Mouse (Mus musculus): ENCODE measurements around the gene Ndufa1.
"Not testable (repeated sequence)": the region's sequence is repeated elsewhere in the genome, so short reads cannot be mapped to it uniquely, and the experiment has no call there.

The Ndufa1 gene

DNA sequence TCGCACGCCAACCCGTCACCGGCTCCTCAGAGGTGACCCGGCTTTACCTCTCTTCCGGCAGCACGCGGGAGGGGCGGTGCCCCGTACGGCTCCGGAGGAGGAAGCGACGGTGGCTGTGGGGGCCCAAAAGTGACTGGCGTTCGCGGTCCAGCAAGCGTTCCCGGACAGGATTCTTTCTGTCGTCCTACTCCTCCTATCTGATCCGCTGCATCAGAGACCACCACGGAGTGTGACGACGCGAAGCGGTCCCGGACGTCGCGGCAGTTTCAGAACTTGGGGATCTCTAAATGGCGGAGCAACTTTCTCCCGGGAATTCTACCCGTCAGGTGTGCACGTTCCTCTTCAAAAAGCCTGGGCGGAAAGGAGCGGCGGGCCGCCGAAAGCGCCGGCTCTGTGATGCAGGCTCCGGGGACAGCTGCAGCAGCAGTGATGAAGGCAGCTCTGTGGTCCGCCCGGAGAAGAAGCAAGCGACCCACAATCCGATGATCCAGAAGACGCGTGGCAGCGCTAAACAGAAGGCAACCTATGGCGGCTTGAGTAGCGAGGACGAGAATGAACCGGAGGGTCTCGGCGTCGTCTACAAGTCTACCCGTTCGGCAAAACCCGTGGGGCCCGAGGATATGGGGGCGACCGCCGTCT, at the start of gene Ndufa1, which contains the start of gene Rnf113a1:
Gene Ndufa1, minus strand, starts transcription at position 59 of the 639 bp plus-strand sequence.
Gene Rnf113a1, plus strand, starts transcription at position 141 of the 639 bp plus-strand sequence.
- peak; percentile 90 for DNase-seq

DNA sequence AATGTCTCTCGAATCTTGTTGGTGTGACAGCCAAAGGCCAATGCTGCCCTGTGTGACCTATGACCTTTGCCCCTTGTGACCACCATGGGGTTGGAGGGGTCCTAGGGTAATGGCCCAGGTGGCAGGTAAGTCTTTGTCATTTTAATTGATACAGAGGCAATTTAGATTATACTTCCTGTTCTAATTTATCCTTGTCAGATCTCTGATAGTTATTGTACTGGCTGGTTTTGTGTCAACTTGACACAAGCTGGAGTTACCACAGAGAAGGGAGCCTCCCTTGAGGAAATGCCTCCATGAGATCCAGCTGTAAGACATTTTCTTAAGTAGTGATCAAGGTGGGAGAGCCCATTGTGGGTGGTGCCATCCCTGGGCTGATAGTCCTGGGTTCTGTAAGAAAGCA, 31.2 kb upstream of the Ndufa1 start, which contains the start of gene Rhox1:
Gene Rhox1, minus strand, starts transcription at position 101 of the 400 bp plus-strand sequence.
- not testable (repeated sequence) for DNase-seq

DNA sequence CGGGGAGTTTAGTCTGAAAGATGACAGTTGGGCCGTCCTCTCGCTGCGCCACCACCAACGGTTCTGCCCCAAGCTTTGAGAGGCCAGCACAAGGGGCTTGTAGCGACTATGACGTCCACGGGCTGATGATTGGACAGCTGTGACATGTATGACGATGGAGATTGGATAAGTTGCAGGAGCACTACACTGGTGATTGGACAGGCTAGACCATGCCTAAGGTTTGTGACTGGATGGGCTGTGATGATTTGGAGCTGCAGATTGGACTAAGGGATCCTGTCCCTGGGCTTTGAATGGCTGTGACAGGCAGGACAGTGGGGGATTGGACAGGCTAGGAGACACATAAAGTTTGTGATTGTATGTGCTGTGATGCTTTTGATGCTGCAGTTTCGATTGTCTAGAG, 20.0 kb upstream of the Ndufa1 start, which contains the start of gene Gm9:
Gene Gm9, minus strand, starts transcription at position 101 of the 400 bp plus-strand sequence.
- no peak for DNase-seq

DNA sequence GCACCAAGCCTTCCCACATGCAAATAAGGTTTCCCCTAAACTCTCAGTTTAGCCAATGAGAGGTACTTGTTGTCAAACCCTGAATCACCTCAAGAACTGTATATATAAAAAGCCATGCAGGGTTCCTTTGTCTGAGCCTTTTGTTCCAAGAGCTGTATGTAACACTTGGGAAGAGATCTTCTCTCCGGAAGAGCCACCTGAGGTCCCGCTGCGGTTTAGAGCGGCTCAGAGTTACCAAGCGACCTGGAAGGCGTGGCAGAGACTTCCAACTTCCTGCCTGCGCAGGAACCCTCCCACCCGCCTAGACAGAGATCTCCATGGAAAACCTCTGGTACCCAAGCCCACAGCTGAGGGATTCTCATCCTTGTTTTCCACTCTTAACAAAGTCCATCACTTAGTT, 7.7 kb upstream of the Ndufa1 start:
- DNase-seq, result no peak

DNA sequence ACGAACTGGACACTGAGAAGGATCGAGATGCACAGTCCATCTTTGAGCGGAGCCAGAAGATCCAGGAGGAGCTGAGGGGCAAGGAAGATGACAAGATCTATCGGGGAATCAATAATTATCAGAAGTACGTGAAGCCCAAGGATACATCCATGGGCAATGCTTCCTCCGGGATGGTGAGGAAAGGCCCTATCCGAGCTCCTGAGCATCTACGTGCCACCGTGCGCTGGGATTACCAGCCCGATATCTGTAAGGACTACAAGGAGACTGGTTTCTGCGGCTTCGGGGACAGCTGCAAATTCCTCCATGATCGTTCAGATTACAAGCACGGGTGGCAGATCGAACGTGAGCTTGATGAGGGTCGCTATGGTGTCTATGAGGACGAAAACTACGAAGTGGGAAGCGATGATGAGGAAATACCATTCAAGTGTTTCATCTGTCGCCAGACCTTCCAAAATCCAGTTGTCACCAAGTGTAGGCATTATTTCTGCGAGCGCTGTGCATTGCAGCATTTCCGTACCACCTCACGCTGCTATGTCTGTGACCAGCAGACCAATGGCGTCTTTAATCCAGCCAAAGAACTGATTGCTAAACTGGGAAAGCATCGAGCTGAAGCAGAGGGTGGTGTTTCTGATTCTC, 899 bp upstream of the Ndufa1 start:
- DNase-seq, result peak; percentile 18

DNA sequence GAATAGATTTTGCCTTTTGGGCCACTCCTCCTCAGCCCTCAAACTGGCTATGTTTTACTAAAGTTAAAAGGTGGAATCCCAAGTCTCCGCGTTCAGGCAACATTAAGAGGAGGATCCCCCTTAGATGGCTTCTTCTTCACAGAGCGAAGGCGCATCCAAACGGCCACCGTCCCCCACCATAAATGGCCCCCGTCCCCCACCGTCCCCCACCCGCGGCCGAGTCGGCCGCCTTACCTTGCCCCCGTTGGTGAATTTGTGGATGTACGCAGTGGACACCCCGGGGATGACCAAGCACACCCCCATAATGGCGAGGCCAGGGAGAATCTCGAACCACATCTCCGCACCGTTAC, 233 bp downstream of the Ndufa1 start:
- no peak for DNase-seq

DNA sequence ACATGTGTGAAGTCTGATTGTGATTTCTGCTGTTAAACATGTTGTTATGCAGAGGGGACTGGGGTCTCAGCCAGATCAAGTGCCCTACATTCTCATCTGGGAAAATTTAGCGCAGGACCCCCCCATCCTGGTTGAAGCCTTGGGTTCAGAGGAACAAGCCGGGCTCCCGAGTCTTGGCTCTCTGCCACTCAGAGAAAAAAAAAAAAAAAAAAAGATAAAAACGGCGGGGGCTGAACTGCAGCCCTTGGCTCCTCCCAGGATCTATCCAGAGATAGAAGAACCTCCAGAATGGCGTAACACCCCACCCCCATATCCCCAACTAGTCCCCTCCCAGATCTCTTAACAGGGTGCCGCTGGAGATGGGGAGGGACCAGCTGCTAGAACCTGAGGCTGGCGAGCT, 6.6 kb downstream of the Ndufa1 start:
- DNase-seq, result peak; percentile 2

DNA sequence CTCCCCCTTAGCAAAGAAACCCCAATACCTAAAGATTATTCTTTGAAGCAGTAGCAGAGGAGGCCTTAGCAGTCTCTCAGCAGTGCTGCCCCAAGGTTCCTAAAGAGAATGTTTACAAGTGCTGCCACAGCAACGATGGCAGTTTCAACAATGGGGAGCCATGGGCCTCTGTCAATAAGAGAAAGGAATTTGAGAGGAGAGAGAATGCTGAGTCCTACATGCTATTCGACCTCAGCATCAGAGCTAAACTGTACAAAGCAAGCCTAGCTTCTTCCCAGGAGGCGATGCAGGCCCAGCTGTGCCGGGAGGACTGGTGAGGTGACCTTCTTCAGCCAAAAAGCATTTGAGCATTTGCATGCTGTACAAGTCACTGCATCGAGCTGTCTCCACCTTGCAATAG, 22.2 kb downstream of the Ndufa1 start, which contains the start of gene Akap14:
Gene Akap14, minus strand, starts transcription at position 101 of the 400 bp plus-strand sequence.
- no peak for DNase-seq

DNA sequence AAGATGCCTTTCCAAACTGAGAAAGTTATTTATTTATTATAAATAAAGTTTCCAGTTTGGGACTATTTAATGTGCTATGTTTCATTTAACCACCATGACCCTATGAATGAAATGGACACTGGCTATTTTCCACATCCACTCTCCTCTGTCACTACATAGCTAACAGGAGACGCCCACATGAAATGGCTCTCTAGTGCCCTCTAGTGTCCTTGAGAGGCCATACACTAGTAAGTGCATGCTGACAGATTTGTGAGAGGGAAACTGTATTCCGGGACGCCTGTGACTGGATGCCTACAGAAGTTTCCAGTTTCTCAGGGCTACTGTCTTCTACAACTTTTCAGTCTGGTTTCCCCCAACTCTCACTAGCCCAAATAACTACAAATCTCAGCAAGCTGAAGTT, 23.9 kb downstream of the Ndufa1 start:
- peak; percentile 73 for DNase-seq

DNA sequence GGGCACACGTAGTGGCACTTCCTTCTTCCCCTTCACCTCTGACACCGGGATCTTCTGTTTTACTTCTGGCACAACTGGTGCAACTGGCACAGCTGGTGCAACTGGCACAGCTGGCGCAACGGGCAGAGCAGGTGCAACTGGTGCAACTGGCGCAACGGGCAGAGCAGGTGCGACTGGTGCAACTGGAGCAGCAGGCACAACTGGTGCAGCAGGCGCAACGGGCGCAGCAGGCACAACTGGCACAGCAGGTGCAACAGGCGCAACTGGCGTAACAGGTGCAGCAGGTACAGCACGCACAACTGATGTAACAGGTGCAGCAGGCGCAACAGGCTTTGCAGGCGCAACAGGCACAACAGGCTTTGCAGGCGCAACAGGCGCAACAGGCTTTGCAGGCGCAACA, 27.8 kb downstream of the Ndufa1 start:
- DNase-seq, result no peak

DNA sequence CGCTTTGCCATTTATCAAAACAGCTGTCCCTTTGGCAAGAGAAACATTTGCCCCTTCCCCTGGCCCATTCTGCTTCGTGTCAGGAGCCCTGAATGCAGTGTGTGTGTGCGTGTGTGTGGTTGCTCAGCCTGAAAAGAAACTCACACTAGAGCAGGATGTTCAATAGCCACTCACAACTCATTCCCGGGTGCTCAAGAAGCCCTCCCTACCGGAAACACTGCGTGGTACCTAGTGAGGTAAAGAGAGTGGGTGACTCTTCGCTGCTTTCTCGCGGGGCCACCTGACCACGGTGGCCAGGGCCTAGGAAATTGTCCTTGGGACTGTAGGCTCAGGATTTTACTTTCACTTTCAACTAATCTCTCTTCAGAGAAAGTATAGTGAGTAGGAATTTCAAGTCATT, 29.8 kb downstream of the Ndufa1 start:
- no peak for DNase-seq

DNA sequence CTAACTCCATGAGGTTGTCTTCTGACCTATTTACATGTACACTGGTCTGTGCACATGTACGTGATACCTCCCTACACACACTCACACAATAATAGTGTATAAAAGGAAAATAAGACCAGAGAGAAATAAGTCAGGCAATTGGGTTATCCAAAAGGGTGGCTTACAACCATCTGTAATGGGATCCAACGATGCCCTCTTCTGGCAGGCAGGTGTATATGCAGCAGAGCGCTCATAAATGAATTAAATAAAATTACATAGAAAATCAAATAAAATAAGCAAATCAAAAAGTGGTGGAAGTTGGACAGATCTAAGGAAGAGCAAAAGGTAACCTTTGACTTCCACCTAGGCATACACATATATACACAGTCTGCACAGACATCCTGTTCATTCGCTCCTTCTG, 33.1 kb downstream of the Ndufa1 start:
- peak; percentile 3 for DNase-seq

DNA sequence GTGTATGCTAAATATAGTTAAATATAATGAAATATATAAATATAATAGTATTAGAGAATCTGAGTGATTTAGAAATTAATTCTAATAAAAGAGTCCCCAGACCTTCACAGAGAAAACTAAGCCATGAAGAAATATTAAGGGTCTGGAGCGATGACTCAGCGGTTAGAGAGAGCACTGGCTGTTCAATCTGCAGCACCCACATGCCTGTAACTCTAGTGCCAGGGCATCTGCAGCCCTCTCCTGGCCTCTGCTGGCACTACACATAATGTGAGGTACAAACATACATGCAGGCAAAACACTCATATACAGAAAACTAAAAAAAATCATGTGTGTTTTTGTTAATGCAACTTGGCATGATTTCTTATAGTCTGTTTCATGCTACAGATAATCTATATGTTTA, 46.0 kb downstream of the Ndufa1 start:
- peak; percentile 29 for DNase-seq

DNA sequence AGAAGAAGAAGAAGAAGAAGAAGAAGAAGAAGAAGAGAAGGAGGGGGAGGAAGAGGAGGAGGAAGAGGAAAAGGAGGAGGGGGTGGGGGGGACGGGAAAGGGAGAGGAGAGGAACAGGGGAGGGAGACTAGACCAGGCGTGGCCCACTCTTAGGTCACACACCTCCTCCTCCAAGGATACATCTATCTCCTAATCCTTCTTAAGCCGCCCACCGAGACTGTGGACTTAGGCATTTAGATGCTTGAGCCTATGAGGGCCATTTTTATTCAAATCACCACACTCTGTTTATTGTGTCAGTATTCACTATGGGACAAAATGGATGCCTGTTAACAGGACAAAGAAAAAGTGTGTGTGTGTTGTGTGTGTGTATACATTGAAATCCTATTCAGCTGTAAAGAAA, 46.5 kb downstream of the Ndufa1 start:
- not testable (repeated sequence) for DNase-seq

DNA sequence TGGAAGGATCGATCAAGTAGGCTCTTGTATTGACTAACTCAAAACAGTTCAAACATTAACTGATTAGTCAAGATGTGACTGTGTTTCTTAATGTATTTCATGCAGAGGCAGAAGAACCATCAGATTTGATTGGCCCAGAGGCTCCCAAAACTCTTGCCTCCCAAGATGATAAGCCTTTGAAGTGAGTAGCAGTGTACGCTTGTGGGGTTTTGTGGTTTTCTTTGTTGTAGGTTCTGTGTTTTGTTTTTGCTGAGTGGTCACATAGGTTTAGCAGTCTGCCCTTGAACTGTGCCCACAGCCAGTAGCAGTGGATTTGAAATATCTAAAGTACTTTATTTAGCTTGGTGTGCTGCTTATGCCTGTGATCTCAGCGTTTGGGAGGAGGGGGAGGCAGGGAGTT, 49.2 kb downstream of the Ndufa1 start:
- DNase-seq, result no peak

Data from retina, postnatal 1 day (tissue).